Mouse (Mus musculus): ENCODE measurements at regions not wholly inside any gene's neighbourhood (a gene's known extent, or its start where the extent isn't known, plus 50 kb on each side); places are given as distances from the start of the nearest gene placed in this dataset.

DNA sequence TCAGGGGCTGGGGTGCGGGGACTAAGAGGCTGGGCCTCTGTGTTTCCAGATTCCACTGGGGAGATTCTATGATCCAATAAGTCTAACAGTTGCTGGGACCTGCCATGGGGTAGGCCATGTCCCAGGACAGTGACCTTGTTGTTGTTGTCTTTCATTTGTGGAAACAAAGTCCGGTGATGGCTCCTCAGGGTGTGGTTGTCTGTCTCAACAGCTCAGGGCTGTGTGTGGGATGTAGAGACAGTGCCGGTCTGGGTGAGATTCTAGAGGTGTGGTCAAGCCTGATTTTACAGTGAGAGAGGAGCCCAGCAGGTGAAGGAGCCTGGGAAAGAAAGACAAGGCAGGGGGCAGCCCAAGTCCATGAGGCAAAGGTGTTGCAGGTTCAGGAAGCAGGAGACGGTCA lies 111.5 kb upstream of the Sulf2 start:
- WGBS = 94% methylated on average over 4 of the region's 4 CpGs
- no peak for TF ChIP-seq CTCF (IDR thresholded peaks at IDR 0.05; ENCODE audit: insufficient read depth, low read depth, low read length)
- TF ChIP-seq POLR2A (IDR thresholded peaks at IDR 0.05; ENCODE audit: insufficient read depth, low read depth, low read length) = no peak
- H3K4me3 ChIP-seq (ENCODE audit: insufficient read depth, low read depth, low read length) = no peak overlapping the region
- H3K27ac ChIP-seq (ENCODE audit: insufficient read depth, low read depth, low read length) = no peak overlapping the region
- H3K4me1 ChIP-seq (ENCODE audit: control insufficient read depth, insufficient read depth, low read length) = no peaks in the 10 kb centered on the region

- 93% methylated on average over 9 of the region's 9 CpGs for WGBS
- H3K27ac ChIP-seq (ENCODE audit: insufficient read depth, low read depth, low read length) = no peak overlapping the region
- H3K4me3 ChIP-seq (ENCODE audit: insufficient read depth, low read depth, low read length) = no peak overlapping the region
- TF ChIP-seq CTCF (IDR thresholded peaks at IDR 0.05; ENCODE audit: insufficient read depth, low read depth, low read length) (no peak), POLR2A (IDR thresholded peaks at IDR 0.05; ENCODE audit: insufficient read depth, low read depth, low read length) (no peak)
- H3K4me1 ChIP-seq (ENCODE audit: control insufficient read depth, insufficient read depth, low read length) = no peaks in the 10 kb centered on the region
Observed at GRCm38 (mm10) chr2:166266507-166266906, 111.0 kb upstream of the Sulf2 start.

DNA sequence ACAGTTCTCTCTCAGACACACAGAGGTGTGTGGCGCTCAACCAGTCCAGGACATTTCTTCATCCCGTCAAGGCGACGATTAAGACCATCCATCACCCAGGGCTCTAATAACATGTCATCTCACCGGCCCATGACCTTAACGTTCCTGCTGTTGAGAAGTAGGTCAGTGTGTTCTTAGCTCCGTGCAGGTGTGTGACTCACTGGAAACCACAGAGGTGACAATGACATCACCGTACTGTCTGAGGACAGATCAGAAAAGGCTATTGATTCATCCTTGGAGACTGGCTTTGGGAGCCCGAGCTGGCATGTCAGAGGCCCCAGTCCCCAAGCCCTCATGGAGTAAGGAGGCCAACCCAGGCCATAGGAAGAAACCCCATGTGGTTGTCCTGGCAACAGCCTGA lies 109.3 kb upstream of the Sulf2 start:
- Histone ChIP-seq H3K4me1 (ENCODE audit: control insufficient read depth, insufficient read depth, low read length) (no peaks in the 10 kb centered on the region), H3K27ac (ENCODE audit: insufficient read depth, low read depth, low read length) (no peak overlapping the region), H3K4me3 (ENCODE audit: insufficient read depth, low read depth, low read length) (no peak overlapping the region)
- TF ChIP-seq POLR2A (IDR thresholded peaks at IDR 0.05; ENCODE audit: insufficient read depth, low read depth, low read length) (no peak), CTCF (IDR thresholded peaks at IDR 0.05; ENCODE audit: insufficient read depth, low read depth, low read length) (no peak)
- WGBS = 88% methylated on average over 9 of the region's 9 CpGs

DNA sequence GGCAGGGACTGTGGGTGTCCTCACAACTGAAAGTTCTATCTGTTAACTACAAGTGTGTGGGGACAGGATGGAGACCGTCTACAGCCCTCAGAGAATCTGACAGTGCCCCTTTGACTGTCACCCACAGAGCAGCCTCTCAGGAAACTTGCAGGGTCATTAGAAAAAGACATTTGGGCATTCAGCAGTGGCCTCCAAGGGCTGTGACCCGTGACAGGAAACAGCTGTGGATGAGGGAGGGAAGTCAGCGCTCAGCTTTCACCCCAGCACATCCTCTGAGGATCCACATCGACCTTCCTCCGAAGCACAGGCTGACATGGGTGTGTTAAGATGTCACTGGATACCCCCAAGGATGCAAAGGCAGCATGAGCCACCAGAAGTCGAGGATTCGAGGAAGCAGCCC lies 106.3 kb upstream of the Sulf2 start:
- no peak for TF ChIP-seq POLR2A (IDR thresholded peaks at IDR 0.05; ENCODE audit: insufficient read depth, low read depth, low read length)
- no peak for TF ChIP-seq CTCF (IDR thresholded peaks at IDR 0.05; ENCODE audit: insufficient read depth, low read depth, low read length)
- H3K27ac ChIP-seq (ENCODE audit: insufficient read depth, low read depth, low read length) = no peak overlapping the region
- WGBS = 79% methylated on average over 7 of the region's 7 CpGs
- no peak overlapping the region for H3K4me3 ChIP-seq (ENCODE audit: insufficient read depth, low read depth, low read length)
- H3K4me1 ChIP-seq (ENCODE audit: control insufficient read depth, insufficient read depth, low read length) = peaks cover 13% of the 10 kb centered on the region

DNA sequence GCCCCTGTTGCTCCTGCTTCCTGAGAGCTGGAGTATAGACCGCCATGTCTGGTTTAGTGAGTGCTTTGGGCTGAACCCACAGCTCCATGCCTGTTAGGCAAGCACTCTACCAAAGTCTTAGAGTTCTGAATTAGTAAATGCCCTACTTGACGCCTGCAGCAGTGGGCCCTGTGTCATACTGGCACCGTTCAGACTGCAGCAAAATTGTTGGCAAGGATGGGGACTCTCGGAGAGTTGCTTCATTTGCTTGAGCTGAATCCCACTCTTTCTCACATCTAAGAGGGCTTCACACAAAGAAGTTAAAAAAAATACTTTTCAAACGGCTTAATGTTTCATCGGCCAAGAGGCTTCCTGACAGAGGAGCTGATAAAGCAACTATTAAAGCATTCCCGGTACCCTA lies 105.6 kb upstream of the Sulf2 start:
- 66% methylated on average over 7 of the region's 7 CpGs for WGBS
- TF ChIP-seq CTCF (IDR thresholded peaks at IDR 0.05; ENCODE audit: insufficient read depth, low read depth, low read length) (no peak), POLR2A (IDR thresholded peaks at IDR 0.05; ENCODE audit: insufficient read depth, low read depth, low read length) (no peak)
- no peak overlapping the region for H3K27ac ChIP-seq (ENCODE audit: insufficient read depth, low read depth, low read length)
- H3K4me3 ChIP-seq (ENCODE audit: insufficient read depth, low read depth, low read length) = no peak overlapping the region
- peaks cover 13% of the 10 kb centered on the region for H3K4me1 ChIP-seq (ENCODE audit: control insufficient read depth, insufficient read depth, low read length)

DNA sequence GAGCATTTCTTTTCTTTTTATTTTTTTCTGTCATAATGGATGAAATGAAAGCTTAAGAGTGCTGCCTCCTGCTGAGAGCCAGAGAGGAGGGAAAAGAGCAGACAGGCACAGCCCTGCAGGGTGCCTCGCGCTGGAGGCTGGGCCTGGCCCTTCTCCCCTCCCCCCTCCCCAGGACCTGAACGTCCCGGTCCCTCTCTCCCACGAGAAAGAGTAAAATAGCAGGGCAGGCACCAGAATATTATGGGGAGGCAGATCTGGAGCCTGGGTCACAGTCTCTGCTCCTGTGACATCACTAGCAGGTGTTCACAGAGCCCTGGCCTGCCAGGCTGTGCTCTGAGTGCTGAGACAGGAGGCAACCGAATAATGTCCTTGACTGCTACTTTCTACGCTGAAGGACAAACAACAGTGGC lies 103.3 kb upstream of the Sulf2 start:
- Histone ChIP-seq H3K4me3 (ENCODE audit: insufficient read depth, low read depth, low read length) (no peak overlapping the region), H3K27ac (ENCODE audit: insufficient read depth, low read depth, low read length) (no peak overlapping the region), H3K4me1 (ENCODE audit: control insufficient read depth, insufficient read depth, low read length) (peaks cover 13% of the 10 kb centered on the region)
- 30% methylated on average over 7 of the region's 7 CpGs for WGBS
- TF ChIP-seq CTCF (IDR thresholded peaks at IDR 0.05; ENCODE audit: insufficient read depth, low read depth, low read length) (no peak), POLR2A (IDR thresholded peaks at IDR 0.05; ENCODE audit: insufficient read depth, low read depth, low read length) (no peak)

DNA sequence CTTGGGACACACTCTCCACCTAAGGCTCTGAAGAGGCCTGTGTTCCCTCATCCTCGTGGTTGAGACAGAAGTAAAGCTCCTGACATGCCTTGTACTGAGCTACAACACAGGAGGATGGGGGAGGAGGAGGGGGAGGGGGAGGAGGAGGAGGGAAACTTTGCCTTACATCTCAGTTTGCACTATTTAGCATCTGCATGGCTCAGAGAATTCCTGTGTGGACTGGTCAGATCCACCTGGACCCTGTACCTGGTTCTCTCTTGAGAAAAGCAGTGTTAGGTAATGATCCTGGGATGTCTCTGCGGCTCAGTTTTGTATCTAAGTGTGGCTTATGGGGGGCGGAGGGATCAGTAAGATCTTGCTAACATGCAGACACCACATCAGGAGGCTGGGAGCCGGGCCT lies 102.2 kb upstream of the Sulf2 start:
- WGBS = 89% methylated on average over 4 of the region's 4 CpGs

GRCm38 (mm10) chr2:166256193-166256592 lies 100.7 kb upstream of the Sulf2 start:
- WGBS = 92% methylated on average over 10 of the region's 10 CpGs
- H3K4me1 ChIP-seq (ENCODE audit: control insufficient read depth, insufficient read depth, low read length) = peaks cover 13% of the 10 kb centered on the region
- TF ChIP-seq POLR2A (IDR thresholded peaks at IDR 0.05; ENCODE audit: insufficient read depth, low read depth, low read length) (no peak), CTCF (IDR thresholded peaks at IDR 0.05; ENCODE audit: insufficient read depth, low read depth, low read length) (no peak)
- no peak overlapping the region for H3K27ac ChIP-seq (ENCODE audit: insufficient read depth, low read depth, low read length)
- no peak overlapping the region for H3K4me3 ChIP-seq (ENCODE audit: insufficient read depth, low read depth, low read length)

More for the DNA sequence above, 102.2 kb upstream of the Sulf2 start:
- TF ChIP-seq CTCF (IDR thresholded peaks at IDR 0.05; ENCODE audit: insufficient read depth, low read depth, low read length) (no peak), POLR2A (IDR thresholded peaks at IDR 0.05; ENCODE audit: insufficient read depth, low read depth, low read length) (no peak)
- Histone ChIP-seq H3K4me1 (ENCODE audit: control insufficient read depth, insufficient read depth, low read length) (peaks cover 13% of the 10 kb centered on the region), H3K27ac (ENCODE audit: insufficient read depth, low read depth, low read length) (no peak overlapping the region), H3K4me3 (ENCODE audit: insufficient read depth, low read depth, low read length) (no peak overlapping the region)

- TF ChIP-seq CTCF (IDR thresholded peaks at IDR 0.05; ENCODE audit: insufficient read depth, low read depth, low read length) = no peak
- no peak for TF ChIP-seq POLR2A (IDR thresholded peaks at IDR 0.05; ENCODE audit: insufficient read depth, low read depth, low read length)
- WGBS = 82% methylated on average over 6 of the region's 6 CpGs
- Histone ChIP-seq H3K4me3 (ENCODE audit: insufficient read depth, low read depth, low read length) (no peak overlapping the region), H3K27ac (ENCODE audit: insufficient read depth, low read depth, low read length) (no peak overlapping the region), H3K4me1 (ENCODE audit: control insufficient read depth, insufficient read depth, low read length) (peaks cover 15% of the 10 kb centered on the region)
Observed at GRCm38 (mm10) chr2:166254581-166254980, 99.1 kb upstream of the Sulf2 start.

GRCm38 (mm10) chr2:166252107-166252506 lies 96.6 kb upstream of the Sulf2 start:
- Histone ChIP-seq H3K4me1 (ENCODE audit: control insufficient read depth, insufficient read depth, low read length) (peaks cover 15% of the 10 kb centered on the region), H3K4me3 (ENCODE audit: insufficient read depth, low read depth, low read length) (no peak overlapping the region), H3K27ac (ENCODE audit: insufficient read depth, low read depth, low read length) (no peak overlapping the region)
- WGBS = 97% methylated on average over 3 of the region's 3 CpGs
- TF ChIP-seq CTCF (IDR thresholded peaks at IDR 0.05; ENCODE audit: insufficient read depth, low read depth, low read length) (no peak), POLR2A (IDR thresholded peaks at IDR 0.05; ENCODE audit: insufficient read depth, low read depth, low read length) (no peak)
